9 mouse cellular contexts compared by ENCODE assay signal in genomic region chr10:80262169-80262568, GRCm38 (mm10). TPM values are rescaled to one million over a fixed set of nuclear protein-coding genes. Genes with fewer than 3 reads are reported as not detected.
DNase-seq lines count a peak whose midpoint lies in the region; ATAC-seq and TF ChIP-seq lines count a peak whose summit lies in the region.
"Had no signal": no experiment of that assay in that cellular context is flagged by ENCODE, and none has a peak within 500 bp of the region (broad histone marks: within the 10 kb centered on the region; RNA-seq: fewer than 3 reads in every experiment).

No protein-coding gene starts in this region.

- H3K27me3 ChIP-seq in heart, embryonic 13.5 days (replicated peaks), result no peaks in the 10 kb centered on the region
- H3K27me3 ChIP-seq in CH12.LX (replicated peaks), result no peaks in the 10 kb centered on the region
- H3K27me3 ChIP-seq in forebrain, embryonic 12.5 days, result no peaks in the 10 kb centered on the region
- H3K27me3 ChIP-seq in liver, embryonic 11.5 days (replicated peaks; ENCODE audit: control insufficient read depth, insufficient read depth, low read length), result no peaks in the 10 kb centered on the region
- H3K27me3 ChIP-seq: Patski had no signal

- in situ Hi-C loops in CH12.LX (cut with MboI; ENCODE audit: low pct_ligation_motif_present, low pct_unique_long_range_greater_than_20kb, low sequenced_read_pairs), result no loop called here

- no peak for TF ChIP-seq EP300 in CH12.LX (IDR thresholded peaks at IDR 0.05; ENCODE audit: low read length)

- DNase-seq in heart, adult 9 months (ENCODE audit: low spot score in 2 of 2), result no peak
- no peak for DNase-seq in CH12.LX (ENCODE audit: extremely low read depth)
- DNase-seq in liver, embryonic 11.5 days (ENCODE audit: low spot score), result no peak
- no peak for DNase-seq in MN1 (ENCODE audit: low spot score)
- no peak for DNase-seq in layer of hippocampus, postnatal 25 days (ENCODE audit: extremely low spot score in 1 of 2, low spot score in 1 of 2)
- DNase-seq in layer of hippocampus, adult 8-10 months (ENCODE audit: low spot score in 2 of 2), result no peak

- TF ChIP-seq RAD21 in CH12.LX (IDR thresholded peaks at IDR 0.05; ENCODE audit: low read depth, low read length), result no peak

- H3K79me2 ChIP-seq in CH12.LX (replicated peaks; ENCODE audit: control insufficient read depth, extremely low read depth, insufficient read depth, poor library complexity, severe bottlenecking), result peaks cover 23% of the 10 kb centered on the region

- dilution Hi-C loops in CH12.LX (cut with MboI; ENCODE audit: extremely low pct_ligation_motif_present, extremely low pct_unique_long_range_greater_than_20kb, low sequenced_read_pairs), result no loop called here

- H3K9me3 ChIP-seq in heart, embryonic 13.5 days, result no peaks in the 10 kb centered on the region
- no peaks in the 10 kb centered on the region for H3K9me3 ChIP-seq in CH12.LX (replicated peaks; ENCODE audit: low read length)
- no peaks in the 10 kb centered on the region for H3K9me3 ChIP-seq in forebrain, embryonic 12.5 days
- no peaks in the 10 kb centered on the region for H3K9me3 ChIP-seq in liver, embryonic 11.5 days (ENCODE audit: control insufficient read depth, low read length)

- H3K4me3 ChIP-seq in heart, embryonic 13.5 days, result peak overlapping the region; percentile 70
- peak overlapping the region; percentile 40 to 73 (median 68) for H3K4me3 ChIP-seq in CH12.LX (replicated peaks in 1 of 3; ENCODE audit: low read depth in 2 of 3, low read length in 2 of 3, poor library complexity in 1 of 3)
- no peak overlapping the region for H3K4me3 ChIP-seq in forebrain, embryonic 12.5 days (replicated peaks)
- H3K4me3 ChIP-seq in liver, embryonic 11.5 days (ENCODE audit: low read depth, low read length), result peak overlapping the region; percentile 61

- no peak for TF ChIP-seq CTCF in CH12.LX (conservative IDR thresholded peaks at IDR 0.05 in 1 of 2, IDR thresholded peaks at IDR 0.05 in 1 of 2; ENCODE audit: low read depth in 2 of 2, low read length in 2 of 2)

- peaks cover 22% of the 10 kb centered on the region for H3K36me3 ChIP-seq in heart, embryonic 13.5 days
- H3K36me3 ChIP-seq in CH12.LX (replicated peaks in 1 of 2; ENCODE audit: control insufficient read depth in 1 of 2, insufficient read depth in 1 of 2, low read length in 1 of 2), result peaks cover 19 to 30% of the 10 kb centered on the region in 2 experiments
- peaks cover 16% of the 10 kb centered on the region for H3K36me3 ChIP-seq in forebrain, embryonic 12.5 days (replicated peaks)
- H3K36me3 ChIP-seq in liver, embryonic 11.5 days (ENCODE audit: control insufficient read depth, insufficient read depth, low read length), result peaks cover 10% of the 10 kb centered on the region

- peak overlapping the region; percentile 100 for H3K4me2 ChIP-seq in heart, embryonic 13.5 days
- peak overlapping the region; percentile 48 for H3K4me2 ChIP-seq in CH12.LX (ENCODE audit: insufficient read depth, low read depth, poor library complexity, severe bottlenecking)
- H3K4me2 ChIP-seq in forebrain, embryonic 12.5 days, result peak overlapping the region; percentile 82; the same call in 1 of the 2 replicates
- H3K4me2 ChIP-seq in liver, embryonic 11.5 days, result peak overlapping the region; percentile 99

- H3K27ac ChIP-seq in heart, embryonic 13.5 days (replicated peaks), result peak overlapping the region; percentile 98
- H3K27ac ChIP-seq in CH12.LX (ENCODE audit: insufficient read depth, low read depth), result no peak overlapping the region
- H3K27ac ChIP-seq in forebrain, embryonic 12.5 days, result no peak overlapping the region
- H3K27ac ChIP-seq in liver, embryonic 11.5 days (ENCODE audit: low read depth, low read length), result peak overlapping the region; percentile 99

- H3K9ac ChIP-seq in heart, embryonic 13.5 days, result peak overlapping the region; percentile 81
- peak overlapping the region; percentile 45; the same call in 1 of the 2 replicates for H3K9ac ChIP-seq in CH12.LX (ENCODE audit: insufficient read depth, low read depth)
- H3K9ac ChIP-seq in forebrain, embryonic 12.5 days, result no peak overlapping the region
- H3K9ac ChIP-seq in liver, embryonic 11.5 days (ENCODE audit: low read depth, low read length), result peak overlapping the region; percentile 73

- peaks cover 55% of the 10 kb centered on the region for H3K4me1 ChIP-seq in heart, embryonic 13.5 days
- peaks cover 7 to 36% of the 10 kb centered on the region in 2 experiments for H3K4me1 ChIP-seq in CH12.LX (ENCODE audit: control insufficient read depth in 1 of 2, insufficient read depth in 2 of 2)
- H3K4me1 ChIP-seq in forebrain, embryonic 12.5 days, result peaks cover 52% of the 10 kb centered on the region
- peaks cover 49% of the 10 kb centered on the region for H3K4me1 ChIP-seq in liver, embryonic 11.5 days (replicated peaks; ENCODE audit: control insufficient read depth, insufficient read depth, low read length)

- WGBS in heart, embryonic 13.5 days, result 74% methylated on average over 12 of the region's 12 CpGs
- 78% methylated on average over 12 of the region's 12 CpGs for WGBS in forebrain, embryonic 12.5 days
- WGBS in liver, embryonic 11.5 days, result 58% methylated on average over 12 of the region's 12 CpGs

- no peak for ATAC-seq in heart, embryonic 13.5 days (ENCODE audit: extremely low read depth, insufficient number of reproducible peaks, low FRiP score, low TSS enrichment)
- ATAC-seq in forebrain, embryonic 12.5 days (ENCODE audit: low FRiP score), result no peak
- ATAC-seq in liver, embryonic 11.5 days (replicated peaks; ENCODE audit: low FRiP score), result no peak

- no peak for TF ChIP-seq POLR2A in CH12.LX (IDR thresholded peaks at IDR 0.05; ENCODE audit: low read depth, low read length)

TF ChIP-seq in CH12.LX, 34 proteins besides CTCF, POLR2A, EP300 and RAD21:
- TF ChIP-seq JUND (conservative IDR thresholded peaks at IDR 0.05; ENCODE audit: low read depth, low read length) (no peak), ZNF384 (IDR thresholded peaks at IDR 0.05; ENCODE audit: low read depth, low read length) (0 out of 2 replicates have a peak, but pooled peaks have one; percentile 1)

RNA-seq across cellular contexts. Expression of gene Dazap1, which starts 0.9 kb away (rescaled TPM):
- polyA plus RNA-seq in heart, embryonic 13.5 days (2015; fragmentation: Nextera tagmentation; extraction: Ambion mirVana), result 36.4 and 37.9 TPM in 2 replicates
- total RNA-seq in CH12.LX (2012; rRNA removed) (162 and 172 TPM in 2 replicates), CH12.LX (2014; rRNA removed) (180 and 187 TPM in 2 replicates)
- 236 and 252 TPM in 2 replicates for polyA plus RNA-seq in CH12.LX (2012; ENCODE audit: insufficient read length, low read depth)
- polyA plus RNA-seq in forebrain, embryonic 12.5 days (2016; fragmentation: Nextera tagmentation; extraction: Ambion mirVana), result 65.1 and 69.7 TPM in 2 replicates
- 49.2 and 55.0 TPM in 2 replicates for polyA plus RNA-seq in liver, embryonic 11.5 days (2014; fragmentation: Nextera tagmentation; extraction: Ambion mirVana)
- total RNA-seq in layer of hippocampus, postnatal 25 days (2021), result 10 to 100 TPM; 76.8 to 91.2 TPM
- 10 to 100 TPM; 84.8 to 98.3 (median 91.6) TPM for total RNA-seq in layer of hippocampus, adult 8-10 months (2022)

RNA-seq across cellular contexts. Expression of gene Gamt, which starts 1.4 kb away (rescaled TPM):
- polyA plus RNA-seq in heart, embryonic 13.5 days (2015; fragmentation: Nextera tagmentation; extraction: Ambion mirVana), result 53.3 and 62.1 TPM in 2 replicates
- total RNA-seq in CH12.LX (2012; rRNA removed), result 0.30 and 0.38 TPM in 2 replicates
- 0.24 TPM in 1 of 2 replicates, not detected in the other for total RNA-seq in CH12.LX (2014; rRNA removed)
- polyA plus RNA-seq in CH12.LX (2012; ENCODE audit: insufficient read length, low read depth), result 0.42 TPM in 1 of 2 replicates, not detected in the other
- polyA plus RNA-seq in forebrain, embryonic 12.5 days (2016; fragmentation: Nextera tagmentation; extraction: Ambion mirVana), result 15.9 and 19.0 TPM in 2 replicates
- 49.0 and 49.7 TPM in 2 replicates for polyA plus RNA-seq in liver, embryonic 11.5 days (2014; fragmentation: Nextera tagmentation; extraction: Ambion mirVana)
- total RNA-seq in layer of hippocampus, postnatal 25 days (2021), result 10 to 100 TPM; 43.1 to 54.7 TPM
- total RNA-seq in layer of hippocampus, adult 8-10 months (2022), result 10 to 100 TPM; 22.4 to 34.7 (median 27.9) TPM

RNA-seq across cellular contexts. Expression of gene Ndufs7, which starts 13.2 kb away (rescaled TPM):
- polyA plus RNA-seq in heart, embryonic 13.5 days (2015; fragmentation: Nextera tagmentation; extraction: Ambion mirVana), result 527 and 606 TPM in 2 replicates
- 248 and 282 TPM in 2 replicates for total RNA-seq in CH12.LX (2012; rRNA removed)
- total RNA-seq in CH12.LX (2014; rRNA removed), result 124 and 154 TPM in 2 replicates
- polyA plus RNA-seq in CH12.LX (2012; ENCODE audit: insufficient read length, low read depth), result 222 and 228 TPM in 2 replicates
- polyA plus RNA-seq in forebrain, embryonic 12.5 days (2016; fragmentation: Nextera tagmentation; extraction: Ambion mirVana), result 201 and 216 TPM in 2 replicates
- 401 and 427 TPM in 2 replicates for polyA plus RNA-seq in liver, embryonic 11.5 days (2014; fragmentation: Nextera tagmentation; extraction: Ambion mirVana)
- 100 to 1,000 TPM; 196 to 223 TPM for total RNA-seq in layer of hippocampus, postnatal 25 days (2021)
- 100 to 1,000 TPM; 190 to 206 (median 201) TPM for total RNA-seq in layer of hippocampus, adult 8-10 months (2022)

RNA-seq across cellular contexts. Expression of gene Rps15, which starts 30.1 kb away (rescaled TPM):
- 621 and 687 TPM in 2 replicates for polyA plus RNA-seq in heart, embryonic 13.5 days (2015; fragmentation: Nextera tagmentation; extraction: Ambion mirVana)
- total RNA-seq in CH12.LX (2012; rRNA removed) (4,610 and 5,342 TPM in 2 replicates), CH12.LX (2014; rRNA removed) (2,343 and 2,739 TPM in 2 replicates)
- polyA plus RNA-seq in CH12.LX (2012; ENCODE audit: insufficient read length, low read depth), result 2,279 and 2,754 TPM in 2 replicates
- polyA plus RNA-seq in forebrain, embryonic 12.5 days (2016; fragmentation: Nextera tagmentation; extraction: Ambion mirVana), result 708 and 760 TPM in 2 replicates
- 1,270 and 1,408 TPM in 2 replicates for polyA plus RNA-seq in liver, embryonic 11.5 days (2014; fragmentation: Nextera tagmentation; extraction: Ambion mirVana)
- 100 to 1,000 TPM; 790 to 900 TPM for total RNA-seq in layer of hippocampus, postnatal 25 days (2021)
- total RNA-seq in layer of hippocampus, adult 8-10 months (2022), result 1,000 to 10,000 TPM in 1 of 4 experiments, 100 to 1,000 TPM in 3; 755 to 1,005 (median 888) TPM

RNA-seq across cellular contexts. Expression of gene Apc2, which starts 33.6 kb away (rescaled TPM):
- 0.90 and 0.94 TPM in 2 replicates for polyA plus RNA-seq in heart, embryonic 13.5 days (2015; fragmentation: Nextera tagmentation; extraction: Ambion mirVana)
- total RNA-seq in CH12.LX (2012; rRNA removed) (0.13 TPM in 2 replicates), CH12.LX (2014; rRNA removed) (not detected in 2 replicates)
- polyA plus RNA-seq in CH12.LX (2012; ENCODE audit: insufficient read length, low read depth), result 0.04 and 0.07 TPM in 2 replicates
- 144 and 165 TPM in 2 replicates for polyA plus RNA-seq in forebrain, embryonic 12.5 days (2016; fragmentation: Nextera tagmentation; extraction: Ambion mirVana)
- 0.30 and 0.45 TPM in 2 replicates for polyA plus RNA-seq in liver, embryonic 11.5 days (2014; fragmentation: Nextera tagmentation; extraction: Ambion mirVana)
- 100 to 1,000 TPM; 101 to 115 TPM for total RNA-seq in layer of hippocampus, postnatal 25 days (2021)
- 100 to 1,000 TPM in 3 of 4 experiments, 10 to 100 TPM in 1; 90.4 to 113 (median 110) TPM for total RNA-seq in layer of hippocampus, adult 8-10 months (2022)

Comparison
In these comparisons a context has a peak if more than half of its experiments do, and no peak if none do; other contexts are left out.
1. H3K27ac ChIP-seq: peak in heart, embryonic 13.5 days (single experiment) and liver, embryonic 11.5 days (single experiment); none in CH12.LX (single experiment) and forebrain, embryonic 12.5 days (single experiment).
2. H3K4me2 ChIP-seq: peak in every context shown above with its lines; median percentile 100 in heart, embryonic 13.5 days; 99 in liver, embryonic 11.5 days; 82 in forebrain, embryonic 12.5 days; 48 in CH12.LX.
3. RNA of gene Gamt, which starts 1.4 kb away (polyA plus RNA-seq): 53.3 to 62.1 TPM in heart, embryonic 13.5 days, 49.0 to 49.7 TPM in liver, embryonic 11.5 days and 15.9 to 19.0 TPM in forebrain, embryonic 12.5 days; 0.42 TPM in CH12.LX; every median in the first group is over 10 times any median in the second.